Mouse (Mus musculus) G1E (cell line): ENCODE measurements around the gene Sik3.

ENCODE experiments used
- CTCF ChIP-seq: IDR thresholded peaks from 2 replicates; pipeline ENCODE4 v1.5.1; 2012; ENCODE audit warnings: low read depth, low read length, inconsistent platforms, mixed read lengths
- GATA2 ChIP-seq: IDR thresholded peaks from 2 replicates; pipeline ENCODE4 v1.6.1; 2012; ENCODE audit warnings: low read depth, low read length, inconsistent platforms, borderline replicate concordance
- POLR2AphosphoS5 ChIP-seq: IDR thresholded peaks from 2 replicates; pipeline ENCODE4 v1.6.1; 2012; ENCODE audit warnings: low read depth, low read length, inconsistent platforms; ENCODE audit not compliant: insufficient replicate concordance

DNA sequence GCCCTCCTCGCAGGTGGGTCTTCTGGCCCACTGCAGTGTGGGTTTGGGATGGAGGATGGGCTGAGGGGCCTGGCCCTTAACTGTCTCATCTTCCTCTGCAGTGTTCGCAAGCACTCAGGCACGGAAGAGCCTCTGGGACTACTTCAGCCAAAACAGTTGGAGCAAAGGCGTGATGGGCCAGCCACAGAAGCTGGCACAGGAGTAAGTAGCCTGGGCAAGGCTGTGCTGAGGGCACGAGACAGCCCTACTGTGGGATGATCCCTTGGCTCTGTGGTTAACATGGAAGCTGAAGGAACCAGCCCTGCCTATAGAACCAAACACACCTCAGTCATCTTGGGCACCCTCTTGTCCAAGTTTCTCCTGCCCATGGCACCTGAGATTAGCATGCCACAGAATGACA lies 256.5 kb downstream of the Sik3 start:
- TF ChIP-seq CTCF (no peak), GATA2 (no peak), POLR2AphosphoS5 (no peak)
